17 mouse cellular contexts compared by ENCODE assay signal in genomic region chr1:52565812-52566211, GRCm38 (mm10).
"Had no signal": no experiment of that assay in that cellular context is flagged by ENCODE, and none has a peak within 500 bp of the region (broad histone marks: within the 10 kb centered on the region; RNA-seq: fewer than 3 reads in every experiment).

No protein-coding gene starts in this region.

- H3K27me3 ChIP-seq: limb, embryonic 12.5 days; liver, embryonic 13.5 days; lung, embryonic 15.5 days; megakaryocyte, embryonic 14.5 days; midbrain, embryonic 15.5 days; neural tube, embryonic 12.5 days had no signal

- H3K9me3 ChIP-seq: limb, embryonic 12.5 days; liver, embryonic 13.5 days; lung, embryonic 15.5 days; midbrain, embryonic 15.5 days; neural tube, embryonic 12.5 days had no signal

- H3K9ac ChIP-seq: limb, embryonic 12.5 days; liver, embryonic 13.5 days; liver, postnatal 0 days; lung, embryonic 15.5 days; midbrain, embryonic 15.5 days; neural tube, embryonic 12.5 days had no signal

- H3K36me3 ChIP-seq: limb, embryonic 12.5 days; liver, embryonic 13.5 days; lung, embryonic 15.5 days; midbrain, embryonic 15.5 days; neural tube, embryonic 12.5 days had no signal

- DNase-seq: kidney, postnatal 10 days; kidney, postnatal 4 days; liver; liver, embryonic 13.5 days; liver, postnatal 0 days; lung, postnatal 14 days; right cerebral cortex, adult 18-20 months; right cerebral cortex, postnatal 25 days; thymus, postnatal 36 days had no signal

- H3K27ac ChIP-seq: layer of hippocampus, adult 2 months; limb, embryonic 12.5 days; liver, embryonic 13.5 days; lung, embryonic 15.5 days; macrophage; midbrain, embryonic 15.5 days; neural tube, embryonic 12.5 days had no signal

- H3K4me1 ChIP-seq: limb, embryonic 12.5 days; liver, embryonic 13.5 days; lung, embryonic 15.5 days; midbrain, embryonic 15.5 days; neural tube, embryonic 12.5 days had no signal

- H3K4me3 ChIP-seq: layer of hippocampus, adult 2 months; limb, embryonic 12.5 days; liver, embryonic 13.5 days; lung, embryonic 15.5 days; megakaryocyte, embryonic 14.5 days; midbrain, embryonic 15.5 days; neural tube, embryonic 12.5 days had no signal

- H3K4me2 ChIP-seq: limb, embryonic 12.5 days; liver, embryonic 13.5 days; lung, embryonic 15.5 days; midbrain, embryonic 11.5 days; midbrain, embryonic 15.5 days; neural tube, embryonic 12.5 days had no signal

- ATAC-seq: liver, postnatal 0 days; midbrain, embryonic 15.5 days had no signal
